Mouse (Mus musculus): ENCODE measurements around the gene Gm14443.
"Not testable (repeated sequence)": the region's sequence is repeated elsewhere in the genome, so short reads cannot be mapped to it uniquely, and the experiment has no call there.

DNA sequence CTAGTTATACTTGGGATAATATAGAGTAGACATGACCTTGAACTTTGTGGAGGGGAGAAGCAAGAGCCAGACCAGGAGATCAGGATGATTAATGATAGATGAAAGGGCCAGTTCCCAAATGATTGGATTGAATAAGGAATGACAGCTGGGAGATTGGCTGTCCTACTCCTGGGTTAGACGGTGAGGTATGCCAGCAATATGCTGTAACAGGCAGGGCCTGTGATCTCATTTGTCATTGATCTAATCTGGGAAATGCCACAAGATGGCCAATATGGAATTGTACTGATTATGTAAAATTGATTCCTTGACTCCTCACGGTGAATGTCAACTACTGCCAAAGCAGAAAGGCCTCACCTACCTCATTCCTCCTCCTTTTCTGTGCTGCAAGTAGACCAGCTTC, 1.6 kb downstream of the Gm14443 start:
- TF ChIP-seq POLR2A, CTCF (IDR thresholded peaks at IDR 0.05; ENCODE audit: extremely low read depth, insufficient read depth, low read length): not testable (repeated sequence)

Data from cortical plate, adult 2 months (tissue).